Mouse (Mus musculus) liver, postnatal 0 days (tissue): ENCODE results near the gene Grin2d. TPM values are rescaled to one million over a fixed set of nuclear protein-coding genes. Genes with fewer than 3 reads are reported as not detected.
A peak's percentile ranks its signal among the peaks of the same experiment; 100 is the strongest.

Experiments used
- ATAC-seq: fragments of 200-750 bp; cut with Nextera tagmentation; 2 replicates; pipeline ENCODE4 v1.8.0; 2017; ENCODE audit warnings: mild to moderate bottlenecking, moderate library complexity
- DNase-seq: peaks from one replicate; pipeline ENCODE4 v3.0.0-alpha.2; 2016
- H3K27ac ChIP-seq: fragments of 300-500 bp; sonication (generic); 2 replicates; pipeline ENCODE4 v1.5.1; 2014; ENCODE audit warnings: antibody characterized with exemption, moderate library complexity, mild to moderate bottlenecking, low read depth
- H3K27me3 ChIP-seq: fragments of 300-500 bp; sonication (generic); 2 replicates; pipeline ENCODE4 v1.6.1; 2014; ENCODE audit warnings: low read length, control low read depth, mixed read lengths; ENCODE audit not compliant: insufficient read depth
- H3K36me3 ChIP-seq: fragments of 300-500 bp; sonication (generic); replicated peaks from 2 replicates; pipeline ENCODE4 v1.6.1; 2014; ENCODE audit warnings: mild to moderate bottlenecking, control low read depth, low read length, moderate library complexity, mixed read lengths; ENCODE audit not compliant: insufficient read depth
- H3K4me1 ChIP-seq: fragments of 300-500 bp; sonication (generic); 2 replicates; pipeline ENCODE4 v1.6.1; 2014; ENCODE audit warnings: antibody characterized with exemption, mild to moderate bottlenecking, control low read depth; ENCODE audit not compliant: insufficient read depth
- H3K4me2 ChIP-seq: fragments of 300-500 bp; sonication (generic); 2 replicates; pipeline ENCODE4 v1.6.1; 2014; ENCODE audit warnings: low read depth, mild to moderate bottlenecking, low read length, moderate library complexity, mixed read lengths
- H3K4me3 ChIP-seq: fragments of 300-500 bp; sonication (generic); 2 replicates; pipeline ENCODE4 v1.5.1; 2014; ENCODE audit warnings: low read depth, low read length
- H3K9ac ChIP-seq: fragments of 300-500 bp; sonication (generic); replicated peaks from 2 replicates; pipeline ENCODE4 v1.6.1; 2014; ENCODE audit warnings: mild to moderate bottlenecking, moderate library complexity
- H3K9me3 ChIP-seq: fragments of 300-500 bp; sonication (generic); 2 replicates; pipeline ENCODE4 v1.6.1; 2016; ENCODE audit warnings: mild to moderate bottlenecking, control low read depth, low read length, mixed read lengths
- CTCF ChIP-seq: sonication (generic); IDR thresholded peaks from 2 replicates; pipeline ENCODE4 v1.5.1; 2016; ENCODE audit warnings: antibody characterized with exemption, low read depth
- EP300 ChIP-seq: IDR thresholded peaks from 2 replicates; pipeline ENCODE4 v1.6.1; 2016; ENCODE audit warnings: antibody characterized with exemption, low read depth, mild to moderate bottlenecking
- WGBS: fragments of 180-500 bp; shearing (Covaris S2); extraction: QIAGEN DNeasy Blood & Tissue Kit; methylation state at CpG from one replicate; pipeline ENCODE4 v1.1.7; 2014; ENCODE audit not compliant: insufficient replicate concordance; 5-methylcytosine and 5-hydroxymethylcytosine counted together
- polyA plus RNA-seq: library from polyadenylated mRNA; unstranded; fragments of >200 nt; fragmentation: Nextera tagmentation; extraction: Ambion mirVana; gene quantifications from 2 replicates; pipeline ENCODE4 v1.2.1, GENCODE M21; 2015

Grin2d gene
- polyA plus RNA-seq, 1 experiment from 2014 or later = 0.02 TPM

DNA sequence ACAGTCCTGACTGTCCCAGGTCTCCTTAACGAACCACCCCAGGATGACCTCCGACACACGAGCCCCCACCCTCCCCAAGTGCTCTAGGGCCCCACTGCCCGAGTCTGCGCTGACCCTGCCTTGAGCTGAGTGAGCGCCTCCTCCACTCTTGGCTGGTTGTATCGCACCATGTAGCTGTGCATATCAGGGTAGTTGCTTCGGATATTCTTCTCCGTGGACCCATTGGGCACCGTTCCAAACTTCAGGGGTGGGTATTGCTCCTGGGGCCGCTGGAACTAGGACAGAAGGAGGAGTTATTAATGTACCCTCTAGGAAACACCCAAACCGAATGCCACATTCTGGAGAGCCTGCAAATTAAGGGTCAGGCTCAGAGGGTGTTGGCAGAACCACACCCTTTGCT lies 25.1 kb downstream of the Grin2d start:
- Histone ChIP-seq H3K9ac (no peak overlapping the region), H3K4me3 (no peak overlapping the region), H3K9me3 (no peaks in the 10 kb centered on the region), H3K27ac (no peak overlapping the region), H3K27me3 (peaks cover 21% of the 10 kb centered on the region), H3K36me3 (no peaks in the 10 kb centered on the region), H3K4me1 (peaks cover 7% of the 10 kb centered on the region; the same call in 1 of the 2 replicates), H3K4me2 (no peak overlapping the region)
- no peak for ATAC-seq
- WGBS = 85% methylated on average over 12 of the region's 12 CpGs
- no peak for DNase-seq
- no peak for TF ChIP-seq EP300
- no peak for TF ChIP-seq CTCF

DNA sequence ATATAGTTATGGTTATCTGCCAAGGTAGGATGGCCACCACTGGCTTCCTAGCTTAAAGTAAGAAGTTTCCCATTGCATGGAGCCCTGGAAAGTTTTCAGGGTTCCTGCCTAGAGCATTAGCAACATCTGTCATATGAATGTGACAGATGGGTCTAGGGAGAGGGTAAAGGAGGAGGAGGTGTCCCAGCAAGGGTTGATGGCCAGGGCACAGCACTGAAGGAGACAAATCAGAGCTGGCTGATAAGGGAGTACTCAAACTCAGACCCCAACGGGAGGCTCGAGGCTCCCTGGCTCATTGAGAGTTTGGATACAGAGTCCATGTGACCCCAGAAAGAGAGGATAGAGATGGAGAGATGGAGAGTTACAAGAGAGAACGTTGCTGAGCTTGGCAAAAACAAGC lies 27.5 kb downstream of the Grin2d start:
- Histone ChIP-seq H3K9me3 (no peaks in the 10 kb centered on the region), H3K4me3 (no peak overlapping the region), H3K9ac (no peak overlapping the region), H3K4me2 (no peak overlapping the region), H3K4me1 (no peaks in the 10 kb centered on the region), H3K36me3 (no peaks in the 10 kb centered on the region), H3K27ac (no peak overlapping the region), H3K27me3 (no peaks in the 10 kb centered on the region)
- ATAC-seq (no peak), DNase-seq (no peak)
- TF ChIP-seq CTCF (no peak), EP300 (no peak)
- 56% methylated on average over 3 of the region's 3 CpGs for WGBS

DNA sequence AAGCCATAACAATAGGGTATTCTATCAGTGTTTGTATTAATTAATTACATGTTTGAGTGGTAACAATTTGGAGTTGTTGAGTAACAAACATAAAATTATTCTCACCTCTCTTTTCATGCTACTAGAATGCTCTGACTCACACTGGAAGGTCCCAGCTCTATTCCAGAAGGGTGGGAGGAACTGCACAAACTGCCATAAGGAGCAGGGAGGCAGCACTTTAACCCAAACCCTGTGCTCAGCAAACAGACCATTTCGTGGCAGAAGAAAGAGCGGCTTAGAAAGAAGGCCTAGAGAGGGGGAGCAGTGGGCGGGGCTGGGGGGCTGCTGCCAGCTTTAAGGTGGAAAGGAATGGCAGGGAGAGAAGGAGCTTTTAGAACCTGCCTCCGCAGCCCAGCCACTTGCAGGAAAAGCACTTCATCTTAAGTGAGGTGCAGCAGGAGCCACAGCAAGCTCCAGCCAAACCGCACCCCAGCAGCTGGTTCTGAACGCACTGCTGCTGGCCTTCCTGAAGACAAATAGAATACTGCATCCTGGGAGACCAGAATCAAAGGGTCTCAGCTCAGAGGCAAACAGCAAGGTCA lies 29.6 kb downstream of the Grin2d start:
- TF ChIP-seq EP300 (no peak), CTCF (no peak)
- no peaks in the 10 kb centered on the region for H3K27me3 ChIP-seq
- H3K4me2 ChIP-seq = no peak overlapping the region
- H3K9me3 ChIP-seq = no peaks in the 10 kb centered on the region
- no peak overlapping the region for H3K4me3 ChIP-seq
- WGBS = 34% methylated on average over 6 of the region's 6 CpGs
- no peak for DNase-seq
- no peaks in the 10 kb centered on the region for H3K36me3 ChIP-seq
- no peak overlapping the region for H3K27ac ChIP-seq
- no peak overlapping the region for H3K9ac ChIP-seq
- H3K4me1 ChIP-seq = no peaks in the 10 kb centered on the region
- no peak for ATAC-seq

DNA sequence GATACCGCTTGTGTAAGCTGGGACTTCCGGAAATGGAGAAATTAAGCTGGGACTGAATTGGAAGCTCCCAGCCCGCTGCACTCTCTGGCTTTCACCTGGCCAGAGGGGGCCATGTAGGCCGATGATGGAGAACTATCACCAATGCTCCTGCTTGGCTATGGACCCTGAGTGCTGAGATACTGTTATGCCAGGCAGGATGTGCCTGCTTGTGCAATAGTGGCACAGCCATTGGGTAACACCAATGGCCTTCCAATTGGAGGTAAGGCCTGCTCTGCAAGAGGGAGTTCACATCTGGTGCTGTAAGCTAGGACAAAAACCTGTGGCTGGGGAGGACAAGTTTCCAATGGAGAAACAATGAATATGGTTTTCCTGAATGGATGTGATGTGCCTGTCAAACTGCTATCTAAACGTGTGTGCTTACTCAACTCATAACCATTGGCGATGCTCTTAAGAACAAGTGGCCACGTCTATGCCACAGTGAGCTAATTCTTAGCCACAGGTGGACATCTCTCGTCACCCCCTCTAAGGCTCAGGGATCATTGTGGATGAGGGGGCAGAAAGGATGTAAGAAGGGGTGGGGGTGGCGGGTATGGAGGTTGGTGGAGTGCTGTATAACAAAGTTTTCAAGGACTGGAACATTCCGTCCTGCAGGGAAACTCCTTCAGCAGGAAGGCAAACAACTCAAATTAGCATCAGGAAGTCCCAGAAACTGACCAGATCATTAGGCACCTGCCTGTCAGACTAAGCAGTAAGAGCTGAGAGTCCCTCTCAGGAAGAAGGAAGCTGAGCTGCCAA lies 35.0 kb downstream of the Grin2d start:
- WGBS = 74% methylated on average over 10 of the region's 10 CpGs
- H3K4me2 ChIP-seq = no peak overlapping the region
- no peaks in the 10 kb centered on the region for H3K36me3 ChIP-seq
- no peaks in the 10 kb centered on the region for H3K4me1 ChIP-seq
- H3K9ac ChIP-seq = no peak overlapping the region
- no peaks in the 10 kb centered on the region for H3K9me3 ChIP-seq
- no peak for ATAC-seq
- no peak overlapping the region for H3K27ac ChIP-seq
- TF ChIP-seq EP300 = no peak
- no peak for TF ChIP-seq CTCF
- H3K27me3 ChIP-seq = peaks cover 3% of the 10 kb centered on the region; the same call in 1 of the 2 replicates
- no peak overlapping the region for H3K4me3 ChIP-seq
- DNase-seq = no peak

DNA sequence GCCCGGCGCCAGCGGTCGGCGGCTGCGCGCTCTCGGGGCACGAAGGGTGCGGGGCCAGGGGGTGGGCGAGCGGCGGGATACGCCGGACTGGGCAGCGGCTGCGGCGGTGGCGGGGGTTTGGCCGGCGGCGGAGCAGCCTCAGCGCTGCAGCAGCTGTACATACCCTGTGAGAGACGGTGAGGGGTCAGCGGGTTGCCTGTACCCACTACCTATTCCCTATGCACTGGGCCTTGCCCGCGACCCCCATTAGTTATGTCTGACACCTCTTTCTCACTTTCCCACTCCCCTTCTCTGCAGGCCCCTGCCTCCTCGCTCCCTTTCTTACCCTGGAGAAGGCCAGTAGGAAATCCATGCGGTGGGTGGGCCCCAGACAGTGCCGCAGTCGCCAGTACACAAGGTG lies 44.3 kb downstream of the Grin2d start:
- no peak overlapping the region for H3K27ac ChIP-seq
- peak overlapping the region; percentile 32 for H3K4me3 ChIP-seq
- 11% methylated on average over 9 of the region's 31 CpGs for WGBS
- H3K9ac ChIP-seq = no peak overlapping the region
- H3K27me3 ChIP-seq = peaks cover 42% of the 10 kb centered on the region
- peak overlapping the region; percentile 59 for H3K4me2 ChIP-seq
- 0 out of 2 replicates have a peak, but pooled peaks cover 3% of the 10 kb centered on the region for H3K36me3 ChIP-seq
- H3K9me3 ChIP-seq = no peaks in the 10 kb centered on the region
- no peak for TF ChIP-seq EP300
- TF ChIP-seq CTCF = no peak
- ATAC-seq (no peak), DNase-seq (no peak)
- H3K4me1 ChIP-seq = peaks cover 14% of the 10 kb centered on the region

DNA sequence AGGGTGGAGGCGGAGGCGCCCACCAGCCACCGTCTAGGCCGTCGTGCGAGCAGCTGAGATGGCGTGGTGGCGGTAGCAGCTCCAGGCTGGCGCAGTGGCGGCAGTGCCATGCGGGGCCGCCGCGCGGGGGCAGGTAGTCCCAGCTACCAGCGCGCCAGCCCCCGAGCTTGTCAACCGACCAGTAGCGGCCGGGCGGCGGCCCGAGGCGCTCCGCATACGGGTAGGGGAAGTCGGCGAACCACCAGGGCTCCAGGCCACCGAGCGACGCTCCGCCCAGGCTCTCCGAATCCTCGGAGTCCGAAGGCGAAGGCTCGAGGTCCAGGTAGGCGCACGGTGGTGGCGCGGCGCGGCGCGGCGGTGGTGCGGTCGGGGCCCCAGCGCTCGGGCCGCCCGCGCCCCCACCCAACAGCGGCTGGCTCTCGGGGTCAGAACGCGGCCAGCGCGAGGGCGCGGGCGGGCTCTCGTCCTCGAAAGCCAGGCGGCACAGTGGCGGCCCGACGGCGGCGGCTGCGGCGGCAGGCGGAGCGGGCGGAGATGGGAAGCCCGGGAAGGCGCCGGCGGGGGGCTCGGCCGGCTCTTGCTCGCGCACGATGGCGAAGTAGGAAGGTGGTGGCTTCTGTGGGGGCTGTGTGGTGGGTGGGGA lies 44.9 kb downstream of the Grin2d start:
- H3K9me3 ChIP-seq = no peaks in the 10 kb centered on the region
- ATAC-seq (no peak), DNase-seq (no peak)
- peaks cover 14% of the 10 kb centered on the region for H3K4me1 ChIP-seq
- peak overlapping the region; percentile 32 for H3K4me3 ChIP-seq
- no peak overlapping the region for H3K27ac ChIP-seq
- H3K4me2 ChIP-seq = peak overlapping the region; percentile 59
- WGBS = 1% methylated on average over 39 of the region's 86 CpGs
- H3K9ac ChIP-seq = no peak overlapping the region; the same call in 1 of the 2 replicates
- TF ChIP-seq EP300 (no peak), CTCF (no peak)
- H3K27me3 ChIP-seq = peaks cover 42% of the 10 kb centered on the region
- H3K36me3 ChIP-seq = peaks cover 4% of the 10 kb centered on the region; the same call in 1 of the 2 replicates
